Mouse (Mus musculus) neural tube, embryonic 10.5 days (tissue): ENCODE results near the gene Lamc2.

Experiments used
- DNase-seq: peaks from one replicate; pipeline ENCODE4 v3.0.0-alpha.2; 2017; ENCODE audit warnings: low spot score; ENCODE audit errors: extremely low spot score

Gene Lamc2

DNA sequence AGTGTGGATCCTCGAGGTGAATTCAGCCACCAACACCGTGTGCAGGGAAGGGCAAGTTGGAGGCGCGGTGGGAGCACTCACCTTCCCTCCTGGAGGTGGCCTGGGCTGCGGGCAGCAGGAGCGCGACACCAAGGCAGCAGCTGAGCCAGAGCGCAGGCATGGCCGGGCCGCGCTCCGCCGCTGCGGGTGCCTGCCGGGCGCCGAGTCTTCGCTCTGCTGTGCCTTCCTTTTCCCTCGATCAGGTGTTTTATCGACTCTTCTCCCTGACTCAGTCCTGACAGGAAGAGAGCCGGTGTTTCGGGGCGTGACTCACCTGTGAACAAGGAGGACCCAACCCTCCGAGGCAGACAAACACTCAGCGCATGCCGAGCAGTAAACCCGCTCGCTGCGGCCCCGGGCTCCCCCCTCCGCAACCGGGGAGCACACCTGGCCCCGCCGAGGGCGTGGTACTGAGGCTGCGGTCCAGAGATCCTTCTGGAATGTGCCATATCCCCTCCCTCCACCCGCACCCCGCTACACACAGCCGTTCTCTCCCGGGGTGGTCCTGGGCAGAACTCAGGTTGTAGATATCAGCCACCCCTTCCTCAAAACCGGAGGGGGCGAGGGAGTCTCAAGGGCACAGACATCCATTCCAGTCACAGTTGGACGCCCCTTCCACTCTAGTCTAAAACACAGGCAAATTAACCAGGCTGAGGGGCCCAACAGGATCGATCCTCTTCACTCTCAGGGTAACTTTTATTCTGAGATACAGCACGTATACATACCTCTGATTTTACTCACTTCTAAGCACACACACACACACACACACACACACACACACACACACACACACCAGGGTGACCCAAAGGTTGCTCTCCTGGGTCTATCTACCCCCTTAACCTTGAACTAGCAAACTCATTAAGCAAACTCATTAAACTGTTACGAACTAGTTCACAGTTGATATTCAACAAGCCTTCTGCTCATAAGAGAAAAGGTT is at the start of gene Lamc2:
Gene Lamc2 (minus strand): TSS at position 620 of the 976 bp plus-strand sequence.
- DNase-seq = peak; percentile 54

DNA sequence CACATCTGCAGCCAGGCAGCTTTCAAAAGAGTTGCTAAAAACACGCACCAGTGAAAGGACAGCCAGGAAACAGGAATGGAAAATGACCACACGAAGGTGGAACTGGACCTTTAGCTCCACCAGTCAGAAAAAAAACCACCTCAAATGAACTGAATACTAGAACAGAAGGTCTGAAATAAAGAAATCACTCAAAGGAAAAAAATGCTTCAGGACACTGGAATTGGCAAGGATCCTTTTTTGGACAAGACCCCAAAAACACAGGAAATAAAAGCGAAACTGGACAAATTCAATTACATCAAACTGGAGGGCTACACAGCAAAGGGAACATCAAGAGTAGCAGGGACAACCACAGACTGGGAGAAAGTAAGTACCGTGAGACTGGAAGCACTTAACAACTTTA is 49.3 kb upstream of the Lamc2 start:
- DNase-seq = no peak

DNA sequence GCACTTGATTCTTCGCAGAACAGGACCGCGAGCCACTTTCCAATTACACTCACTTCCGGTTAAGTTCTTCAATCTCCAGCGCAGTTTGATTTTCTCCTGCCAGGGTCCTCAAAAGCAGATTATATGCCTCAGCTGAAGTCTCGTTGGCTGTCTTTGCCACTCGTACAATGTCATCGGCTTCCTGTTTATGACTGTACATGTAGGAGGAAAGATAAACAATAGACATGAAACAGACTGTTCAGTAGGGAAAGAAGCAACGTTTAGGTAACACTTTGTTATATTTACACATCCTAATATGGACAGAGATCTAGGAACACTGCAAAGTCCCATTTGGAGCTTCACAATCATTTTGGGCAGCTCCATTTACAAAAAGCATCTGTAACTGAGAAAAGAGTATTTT is 45.4 kb upstream of the Lamc2 start:
- no peak for DNase-seq

DNA sequence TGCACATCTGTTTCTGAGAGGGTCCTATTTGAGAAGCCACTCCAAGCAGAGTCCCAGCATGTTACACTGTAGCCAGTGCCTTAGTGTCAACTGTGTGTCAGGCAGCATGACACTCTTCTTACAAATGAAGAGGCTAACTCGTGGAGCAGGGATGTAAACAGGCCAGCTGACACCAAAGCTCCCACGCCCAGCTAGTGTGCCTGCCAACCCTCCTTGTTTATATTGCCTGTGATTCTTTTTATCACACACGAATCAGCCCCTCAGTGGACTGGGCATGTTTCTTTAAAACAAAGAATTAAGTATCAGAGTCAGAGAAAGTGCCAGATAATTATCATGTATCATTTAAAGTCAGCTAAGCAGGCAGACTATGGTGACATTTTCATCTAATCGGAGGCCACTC is 41.7 kb upstream of the Lamc2 start:
- no peak for DNase-seq

DNA sequence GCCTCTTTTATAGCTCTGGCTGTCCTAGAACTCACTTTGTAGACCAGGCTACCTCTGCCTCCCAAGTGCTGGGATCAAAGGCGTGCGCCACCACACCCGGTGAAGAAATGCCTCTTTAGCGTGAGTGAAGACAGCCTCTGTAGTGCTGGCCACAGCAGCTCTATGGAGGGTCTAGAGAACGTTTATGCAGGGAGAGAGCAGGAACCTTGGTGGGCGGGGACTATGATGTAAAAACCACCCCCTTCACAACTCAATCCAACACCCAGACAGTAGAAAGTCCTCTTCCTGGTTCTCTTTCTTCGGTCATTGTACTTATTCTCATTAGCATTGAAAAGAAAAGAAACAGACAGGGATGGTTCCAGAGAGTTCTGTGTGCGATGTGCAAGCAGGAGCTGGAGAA is 40.8 kb upstream of the Lamc2 start:
- no peak for DNase-seq

DNA sequence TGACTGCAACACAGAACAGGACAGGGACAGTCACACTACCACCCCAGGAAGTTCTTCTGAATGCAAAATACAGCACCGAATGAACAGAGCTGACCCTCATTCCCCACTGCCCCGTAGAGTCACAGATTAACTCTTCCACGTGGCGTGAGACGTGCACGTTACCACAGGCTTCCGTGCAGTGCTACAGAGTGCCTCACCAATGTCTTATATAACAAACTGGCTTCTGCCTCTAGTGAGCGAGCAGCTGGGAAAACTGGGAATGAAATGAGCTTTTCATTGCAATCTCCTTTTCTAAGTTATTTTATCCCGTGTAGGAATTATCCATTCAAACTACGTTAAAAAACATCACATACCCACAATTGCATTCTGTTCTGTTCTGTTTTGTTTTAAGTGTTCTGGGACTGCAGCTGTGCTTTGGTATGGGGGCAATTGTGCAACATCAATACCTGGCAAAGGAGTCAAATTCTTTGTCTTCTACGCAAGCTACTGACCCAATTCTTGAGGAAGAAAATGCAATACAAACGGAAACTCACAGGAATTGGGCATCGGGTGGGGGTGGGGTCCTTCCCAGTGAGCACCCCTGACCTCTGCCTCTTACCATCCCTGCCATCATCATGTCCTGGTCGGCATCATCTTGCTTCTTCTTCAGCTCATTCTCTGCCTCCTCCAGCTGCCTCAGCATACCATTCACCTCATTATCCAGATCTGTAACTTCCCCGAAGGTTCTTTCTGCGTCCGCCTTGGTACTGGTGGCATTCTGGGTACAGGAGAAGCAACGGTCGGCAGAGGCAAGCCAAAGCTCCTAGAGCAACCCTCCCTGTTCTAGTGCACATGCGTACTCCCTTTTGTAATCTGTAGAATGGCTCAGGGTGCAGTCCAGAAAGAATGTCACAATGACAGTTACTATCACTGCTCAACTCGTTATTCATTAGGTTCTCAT is 39.8 kb upstream of the Lamc2 start:
- DNase-seq = no peak

DNA sequence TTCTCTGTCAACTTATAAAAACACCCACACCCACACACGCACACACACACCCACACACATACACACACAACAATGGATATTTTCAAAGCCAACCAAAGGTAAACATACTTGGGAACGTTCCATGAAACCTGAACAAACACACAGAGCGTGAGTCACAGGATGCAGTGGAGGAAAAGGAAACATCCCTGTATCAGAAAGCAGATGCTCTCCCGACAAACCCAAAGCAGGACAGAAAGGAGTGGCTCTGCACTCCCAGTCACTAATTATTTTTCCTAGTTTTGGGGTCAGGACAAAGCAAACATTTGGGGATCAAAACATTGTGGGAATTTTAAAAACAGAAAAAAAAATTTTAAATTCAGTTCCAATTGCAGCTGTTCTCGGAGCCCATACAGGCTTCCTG is 38.1 kb upstream of the Lamc2 start:
- DNase-seq = no peak

DNA sequence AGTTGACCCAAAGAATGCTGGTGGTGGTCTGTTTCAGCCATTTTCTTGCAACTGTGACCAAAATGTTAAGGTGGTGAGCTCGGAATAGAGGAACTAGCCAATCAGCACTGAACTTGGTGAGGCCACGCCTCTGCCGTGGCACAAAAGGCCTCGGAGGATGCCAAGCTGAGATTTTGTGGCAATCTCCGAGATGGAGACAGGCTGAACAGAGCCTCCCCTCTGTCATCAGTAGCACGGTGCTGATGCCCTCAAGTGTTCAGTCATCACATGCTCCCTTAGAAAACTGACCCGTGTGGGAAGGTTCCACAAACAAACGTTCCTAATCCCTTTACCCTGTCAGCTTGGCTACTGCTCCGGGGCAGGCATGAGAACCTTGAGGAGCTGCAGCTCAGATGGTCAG is 33.1 kb upstream of the Lamc2 start:
- DNase-seq = no peak

DNA sequence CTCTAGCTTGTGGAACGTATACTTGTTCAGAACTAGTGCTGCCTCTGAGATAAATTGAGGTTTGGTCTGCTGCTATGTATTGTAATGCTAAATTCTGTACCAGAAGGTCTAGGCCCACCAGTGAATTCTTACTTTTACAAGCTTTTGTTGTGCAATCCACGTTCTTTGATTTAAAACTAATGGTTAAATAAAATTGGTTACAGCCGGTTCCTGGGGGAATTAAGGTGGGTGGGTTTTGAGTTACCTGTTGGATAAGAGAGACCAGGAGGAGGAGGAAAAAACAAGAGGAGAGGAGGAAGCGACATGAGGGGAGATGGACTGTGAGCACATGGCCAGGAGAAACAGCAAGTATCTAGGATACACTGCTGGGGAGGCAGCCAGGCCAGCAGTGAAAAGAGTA is 30.3 kb upstream of the Lamc2 start:
- no peak for DNase-seq

DNA sequence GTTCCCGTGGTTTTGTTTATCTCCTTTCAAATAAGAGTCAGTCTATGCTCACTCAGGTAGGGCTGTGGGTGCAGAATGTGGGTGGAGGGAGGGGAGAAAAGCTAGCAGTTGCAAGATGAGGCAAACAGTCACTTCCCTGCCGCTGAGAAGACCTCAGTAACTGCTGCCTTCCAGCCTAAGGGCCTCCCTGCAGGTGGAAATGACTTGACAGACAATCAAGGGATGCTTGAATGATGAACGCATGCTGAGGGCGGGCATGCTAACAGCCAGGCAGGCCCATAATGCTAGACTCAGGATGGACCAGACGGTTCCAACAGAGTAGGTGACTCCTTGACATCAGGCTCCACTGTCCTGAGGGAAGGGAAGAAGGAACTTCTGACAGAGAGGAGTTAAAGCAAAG is 29.4 kb upstream of the Lamc2 start:
- DNase-seq = no peak

DNA sequence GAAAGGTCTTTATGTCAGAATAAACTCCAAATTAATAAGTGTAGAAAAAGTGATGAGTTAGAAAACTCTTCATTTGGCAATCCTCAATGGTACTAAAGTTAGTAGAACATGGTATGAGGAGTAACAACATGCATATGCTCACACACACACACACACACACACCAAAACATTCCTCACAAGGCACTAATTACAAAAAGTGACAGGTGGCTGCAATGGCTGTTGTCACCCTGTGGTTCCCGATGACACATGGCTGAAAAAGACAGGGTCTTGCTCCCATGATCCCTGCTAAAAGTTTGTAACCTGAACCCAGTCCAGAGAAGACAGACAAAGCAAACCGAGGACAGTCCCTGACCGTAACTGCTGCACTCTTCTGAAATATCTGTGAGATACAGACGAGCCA is 24.7 kb upstream of the Lamc2 start:
- DNase-seq = no peak

DNA sequence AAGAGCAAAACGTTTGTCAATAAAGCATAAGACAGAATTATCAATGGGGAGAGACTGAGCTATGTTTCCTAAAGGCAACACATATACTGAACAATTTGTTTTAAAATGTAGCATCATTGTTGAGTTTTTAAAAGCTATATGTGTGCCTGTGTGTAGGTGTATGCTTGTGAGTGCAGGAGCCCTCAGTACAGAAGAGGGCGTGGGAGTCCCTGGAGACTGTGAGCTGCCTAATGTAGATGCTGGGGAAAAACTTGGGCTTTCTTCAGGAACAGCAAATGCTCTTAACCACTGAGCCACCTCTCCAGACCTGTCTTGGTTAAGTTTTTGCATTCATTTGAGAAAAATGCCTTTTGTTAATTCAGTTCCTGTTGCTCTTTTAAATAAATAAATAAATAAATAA is 24.0 kb upstream of the Lamc2 start:
- no peak for DNase-seq

DNA sequence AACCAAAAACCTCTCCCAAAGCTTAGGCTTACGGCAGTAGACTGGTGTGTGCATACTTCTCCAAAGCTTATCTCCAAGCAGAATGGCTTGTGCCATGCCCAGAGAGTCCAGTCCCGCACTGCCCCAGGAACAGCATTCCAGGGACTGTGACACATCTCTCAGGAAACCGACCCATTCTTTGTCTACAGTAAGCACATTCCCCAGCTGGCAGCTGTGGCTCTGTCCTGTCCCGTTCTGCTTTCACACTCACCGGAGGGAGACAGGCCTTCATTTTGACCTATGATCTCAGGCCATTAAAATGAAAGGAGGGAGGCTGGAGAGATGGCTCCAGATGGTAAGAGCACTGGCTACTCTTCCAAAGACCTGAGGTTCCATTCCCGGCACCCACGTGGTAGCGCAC is 15.9 kb upstream of the Lamc2 start:
- peak; percentile 45 for DNase-seq

DNA sequence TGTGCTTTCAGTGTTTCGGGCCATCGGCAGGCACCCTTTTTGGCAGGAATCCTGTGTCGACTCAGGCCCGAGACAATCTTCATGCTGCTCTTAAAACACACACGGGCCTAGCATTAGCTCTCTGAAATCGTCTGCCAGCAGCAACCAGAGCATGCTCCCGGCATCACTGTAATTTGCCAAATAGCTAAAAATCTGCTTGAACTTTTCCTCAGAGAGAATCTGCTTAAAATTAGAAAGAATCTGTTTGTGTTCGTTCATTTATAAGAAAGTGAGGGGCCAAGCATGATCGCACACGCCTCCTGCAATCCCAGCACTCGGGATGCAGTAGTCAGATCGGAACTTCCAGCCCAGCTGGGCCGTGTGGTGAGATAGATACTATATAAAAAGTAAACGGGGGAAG is 15.2 kb upstream of the Lamc2 start:
- DNase-seq = no peak

DNA sequence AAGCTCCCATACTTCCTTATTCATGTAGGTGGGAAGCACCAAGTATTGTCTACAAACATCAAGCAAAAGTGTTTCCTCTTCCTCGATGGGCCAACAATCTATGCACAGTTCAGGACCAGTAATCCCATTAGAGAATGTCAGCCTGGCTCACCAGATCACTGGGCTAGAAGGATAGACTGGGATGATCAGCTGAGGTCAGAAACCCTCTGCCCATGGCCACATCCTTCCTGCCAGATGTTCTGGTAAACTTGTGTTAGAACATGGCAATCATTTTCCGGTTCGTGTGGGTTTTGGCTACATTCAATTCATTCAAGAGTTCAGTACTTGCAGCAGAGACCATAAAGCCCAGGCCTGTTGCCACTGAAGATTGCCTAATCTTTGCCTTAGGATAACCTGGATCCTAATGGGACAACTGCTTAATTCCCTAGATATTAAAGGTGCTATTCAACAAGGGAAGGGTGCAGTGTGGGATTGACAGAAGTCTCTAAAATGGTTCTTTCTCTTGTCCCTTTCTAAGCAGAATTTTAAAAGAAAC is 11.1 kb upstream of the Lamc2 start:
- no peak for DNase-seq

DNA sequence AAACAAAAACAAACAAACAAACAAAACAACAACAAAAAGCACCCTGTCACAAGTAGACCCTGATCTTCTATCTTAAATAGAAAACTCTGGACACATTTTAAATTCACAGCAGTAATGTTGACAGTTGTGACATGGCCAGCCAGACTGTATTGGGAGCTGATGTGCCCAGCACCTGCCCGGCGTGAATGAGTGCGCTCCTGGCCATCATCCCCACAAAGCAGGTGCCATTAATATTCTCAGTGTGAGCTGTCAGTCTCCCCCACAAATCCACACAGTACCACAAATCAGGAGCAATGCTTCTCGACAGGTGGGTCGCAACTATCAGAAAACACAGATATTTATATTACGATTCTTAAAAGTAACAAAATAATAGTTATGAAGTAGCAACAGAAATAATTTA is 6.7 kb upstream of the Lamc2 start:
- DNase-seq = no peak

DNA sequence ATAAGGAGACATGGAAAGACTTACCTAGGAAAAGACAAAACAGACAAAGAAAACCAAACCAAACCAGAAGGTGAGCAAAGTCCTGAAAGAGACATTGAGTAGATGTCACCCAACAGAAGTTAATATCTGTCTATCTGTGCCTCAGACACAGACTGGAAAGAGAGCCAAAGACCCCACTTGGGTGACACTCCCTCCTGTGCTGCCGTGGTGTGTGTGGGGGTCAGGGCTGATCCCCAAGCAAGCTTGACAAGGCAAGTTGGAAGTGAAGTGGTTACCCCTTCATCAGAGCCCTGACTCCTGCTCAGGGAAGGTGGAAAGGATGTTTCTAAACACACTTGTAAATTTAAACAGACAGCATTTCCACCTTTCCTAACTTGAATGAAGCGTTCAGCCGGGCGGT is 6.1 kb upstream of the Lamc2 start:
- no peak for DNase-seq

DNA sequence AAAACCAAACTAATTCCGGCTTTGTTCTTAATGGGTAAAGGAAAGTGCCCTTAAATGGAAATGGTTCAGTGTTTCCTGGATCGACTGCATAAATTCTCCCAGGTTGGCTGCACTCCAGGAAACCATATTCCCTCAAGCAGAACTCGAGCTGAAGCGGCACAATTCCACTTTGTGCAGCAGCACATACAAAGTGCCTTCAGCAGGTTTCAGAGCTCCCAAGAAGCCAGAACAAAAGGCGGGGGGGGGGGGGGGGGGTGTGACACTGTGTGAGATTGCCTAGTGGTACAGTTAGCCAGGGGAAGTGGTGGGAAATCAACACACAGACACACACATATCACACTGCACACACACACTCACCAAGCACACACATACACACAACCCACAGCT is 5.7 kb upstream of the Lamc2 start:
- DNase-seq = no peak

DNA sequence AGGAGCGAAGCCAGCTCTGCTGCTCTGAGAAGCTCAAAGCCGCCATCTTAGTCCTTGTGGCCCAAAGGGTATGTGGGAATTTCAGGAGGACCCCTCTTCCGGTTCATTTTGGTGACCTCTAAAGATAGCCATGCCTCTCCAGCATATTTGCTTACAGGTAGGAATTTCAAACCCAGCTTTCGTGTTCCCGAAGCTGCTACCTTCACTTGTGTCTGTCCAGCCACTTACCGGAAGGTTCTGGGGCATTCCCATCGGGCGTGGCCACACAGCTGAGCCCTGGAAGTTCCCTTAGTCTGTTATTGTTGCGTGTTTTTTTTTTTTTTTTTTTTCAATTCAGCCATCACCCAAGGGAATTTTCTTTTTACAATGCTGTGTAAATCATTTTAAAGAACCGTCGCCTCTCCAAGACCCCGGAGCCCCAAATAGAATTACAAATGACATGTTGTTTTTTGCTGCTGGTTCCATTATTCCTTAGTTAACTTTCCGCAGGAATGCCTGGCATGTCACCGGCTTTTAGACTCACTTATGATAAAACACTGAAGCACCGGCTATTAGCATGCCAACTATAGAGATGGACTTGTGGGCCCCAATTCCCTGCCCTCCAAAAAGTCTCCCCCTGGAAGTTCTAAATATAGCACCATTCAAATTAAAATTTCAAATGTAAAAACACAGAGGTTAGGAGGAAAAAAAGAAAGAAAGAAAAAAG is 5.1 kb upstream of the Lamc2 start:
- no peak for DNase-seq

DNA sequence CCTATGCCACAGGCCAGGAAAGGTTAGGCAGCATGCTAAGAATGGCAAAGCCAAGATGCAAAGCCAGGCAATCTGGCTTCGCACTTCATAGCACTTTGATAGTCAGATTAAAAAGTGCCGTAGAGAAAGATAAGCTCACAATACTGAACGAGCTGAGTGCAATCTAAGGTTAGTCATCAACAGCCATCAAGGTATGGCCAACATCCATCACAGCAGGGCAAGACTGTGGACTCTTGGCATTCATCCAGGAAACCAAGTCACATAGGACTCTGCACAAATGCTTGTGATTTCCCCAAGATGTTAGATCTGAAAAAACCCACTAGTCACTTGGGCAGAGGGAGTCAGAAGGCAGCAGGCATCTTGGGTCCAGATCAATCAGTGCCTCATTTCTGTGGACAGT is 1.8 kb upstream of the Lamc2 start:
- no peak for DNase-seq

DNA sequence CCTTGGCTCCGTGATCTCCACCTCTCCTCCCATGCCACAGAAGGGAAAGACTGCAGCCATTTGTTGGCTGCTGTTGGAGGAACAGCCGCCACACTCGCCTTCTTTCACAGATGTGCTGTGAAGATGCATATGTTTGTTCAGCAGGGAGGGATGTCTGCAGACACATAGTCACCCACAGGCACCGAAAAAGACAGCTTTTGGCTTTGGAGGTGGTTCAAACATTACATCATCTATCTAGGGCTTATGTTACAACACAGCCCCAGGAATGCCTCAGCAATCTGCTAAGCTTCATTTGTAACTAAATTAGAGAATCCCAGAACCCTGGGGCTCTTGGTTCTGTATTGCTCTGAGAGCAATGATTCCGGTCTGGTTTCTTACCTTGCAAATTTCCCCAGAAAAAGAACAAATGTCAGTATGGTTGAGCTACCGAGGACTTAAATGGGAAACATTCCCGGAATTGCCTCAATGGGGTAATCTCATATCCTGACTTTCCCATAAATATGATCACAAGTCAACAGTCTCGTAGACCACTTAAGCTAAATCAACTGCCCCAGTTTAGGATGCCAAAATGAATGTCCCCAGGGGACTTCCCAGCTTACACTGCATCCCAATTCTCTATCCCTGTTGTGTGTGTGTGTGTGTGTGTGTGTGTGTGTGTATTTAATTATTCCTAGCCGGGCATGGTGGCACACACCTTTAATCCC is 5.5 kb downstream of the Lamc2 start:
- DNase-seq = no peak
